Mouse (Mus musculus): ENCODE data around the gene Mroh2a. TPM values are rescaled to one million over a fixed set of nuclear protein-coding genes. Genes with fewer than 3 reads are reported as not detected.

Gene Mroh2a
- polyA plus RNA-seq, 2 experiments = under 0.01 to 0.38 TPM

GRCm38 (mm10) chr1:88289152-88289551 lies 62.4 kb downstream of the Mroh2a start:
- H3K4me1 ChIP-seq (replicated peaks; ENCODE audit: control insufficient read depth in 2 of 2, insufficient read depth in 2 of 2, low read length in 1 of 2) = no peaks in the 10 kb centered on the region
- no peak overlapping the region for H3K4me3 ChIP-seq (ENCODE audit: insufficient read depth in 1 of 2, low read depth in 2 of 2, low read length in 2 of 2)
- H3K36me3 ChIP-seq (replicated peaks; ENCODE audit: control insufficient read depth, insufficient read depth, low read depth) = no peaks in the 10 kb centered on the region
- H3K4me2 ChIP-seq (ENCODE audit: low read depth) = no peak overlapping the region
- ATAC-seq (ENCODE audit: insufficient read depth) (no peak), DNase-seq (ENCODE audit: low read depth in 3 of 3, low spot score in 3 of 3) (no peak)
- H3K9me3 ChIP-seq (ENCODE audit: control insufficient read depth, low read length) = no peaks in the 10 kb centered on the region
- no peak overlapping the region for H3K9ac ChIP-seq (replicated peaks)
- WGBS (ENCODE audit: insufficient replicate concordance) = 35% methylated on average over 2 of the region's 2 CpGs
- H3K27me3 ChIP-seq (ENCODE audit: control insufficient read depth, insufficient read depth, low read length) = no peaks in the 10 kb centered on the region
- no peak for TF ChIP-seq EP300 (IDR thresholded peaks at IDR 0.05; ENCODE audit: low read depth)
- no peak; the same call in 1 of the 2 replicates for TF ChIP-seq CTCF (IDR thresholded peaks at IDR 0.05; ENCODE audit: low read depth)
- no peak overlapping the region for H3K27ac ChIP-seq

DNA sequence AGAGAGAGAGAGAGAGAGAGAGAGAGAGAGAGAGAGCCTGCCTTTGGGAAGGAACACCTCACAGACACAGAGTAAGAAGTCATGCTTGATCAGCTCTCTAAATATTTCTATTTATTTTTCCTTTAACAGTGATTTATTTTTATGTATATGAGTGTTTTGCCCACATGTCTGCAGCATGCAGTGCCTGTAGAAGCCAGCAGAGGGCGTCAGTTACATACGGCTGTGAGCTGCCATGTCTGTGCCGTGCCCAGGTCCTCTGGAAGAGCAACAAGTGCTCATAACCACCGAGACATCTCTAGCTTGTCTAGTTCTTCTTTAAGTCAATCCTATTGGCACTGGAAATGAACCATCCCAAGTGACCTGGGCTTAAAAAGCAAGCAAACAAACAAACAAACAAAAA lies 63.1 kb downstream of the Mroh2a start:
- H3K4me1 ChIP-seq (replicated peaks; ENCODE audit: control insufficient read depth in 2 of 2, insufficient read depth in 2 of 2, low read length in 1 of 2) = no peaks in the 10 kb centered on the region
- ATAC-seq (ENCODE audit: insufficient read depth) (no peak), DNase-seq (ENCODE audit: low read depth in 3 of 3, low spot score in 3 of 3) (no peak)
- H3K9me3 ChIP-seq (ENCODE audit: control insufficient read depth, low read length) = no peaks in the 10 kb centered on the region
- H3K27ac ChIP-seq = no peak overlapping the region
- no peaks in the 10 kb centered on the region for H3K27me3 ChIP-seq (ENCODE audit: control insufficient read depth, insufficient read depth, low read length)
- H3K4me2 ChIP-seq (ENCODE audit: low read depth) = no peak overlapping the region
- H3K9ac ChIP-seq (replicated peaks) = no peak overlapping the region
- 28% methylated on average over 4 of the region's 4 CpGs for WGBS (ENCODE audit: insufficient replicate concordance)
- no peak overlapping the region for H3K4me3 ChIP-seq (ENCODE audit: insufficient read depth in 1 of 2, low read depth in 2 of 2, low read length in 2 of 2)
- no peaks in the 10 kb centered on the region for H3K36me3 ChIP-seq (replicated peaks; ENCODE audit: control insufficient read depth, insufficient read depth, low read depth)
- TF ChIP-seq EP300 (IDR thresholded peaks at IDR 0.05; ENCODE audit: low read depth) (no peak), CTCF (IDR thresholded peaks at IDR 0.05; ENCODE audit: low read depth) (peak; percentile 94)

DNA sequence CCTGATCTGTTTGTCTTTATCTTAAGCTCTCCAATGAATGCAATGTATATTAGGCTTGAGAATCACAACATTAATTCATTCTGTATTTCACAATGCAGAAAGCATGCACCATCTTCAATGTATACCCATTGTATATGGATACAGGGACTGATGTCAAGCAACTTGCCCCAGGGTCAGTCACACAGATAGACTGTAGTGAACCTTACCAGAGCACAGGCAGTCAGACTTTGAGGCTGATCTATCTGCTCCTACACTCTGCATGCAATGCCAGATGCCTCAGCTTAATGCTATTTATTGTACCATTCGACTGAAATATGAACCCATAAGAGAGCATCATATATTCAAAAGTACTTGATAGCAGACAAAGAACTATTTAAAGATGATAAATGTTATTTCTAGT lies 63.7 kb downstream of the Mroh2a start:
- Histone ChIP-seq H3K36me3 (replicated peaks; ENCODE audit: control insufficient read depth, insufficient read depth, low read depth) (no peaks in the 10 kb centered on the region), H3K27ac (no peak overlapping the region), H3K4me2 (ENCODE audit: low read depth) (no peak overlapping the region), H3K9ac (replicated peaks) (no peak overlapping the region), H3K4me3 (ENCODE audit: insufficient read depth in 1 of 2, low read depth in 2 of 2, low read length in 2 of 2) (no peak overlapping the region), H3K4me1 (replicated peaks; ENCODE audit: control insufficient read depth in 2 of 2, insufficient read depth in 2 of 2, low read length in 1 of 2) (no peaks in the 10 kb centered on the region), H3K27me3 (ENCODE audit: control insufficient read depth, insufficient read depth, low read length) (no peaks in the 10 kb centered on the region), H3K9me3 (ENCODE audit: control insufficient read depth, low read length) (peaks cover 2% of the 10 kb centered on the region)
- 38% methylated on average over 1 of the region's 1 CpGs for WGBS (ENCODE audit: insufficient replicate concordance)
- ATAC-seq (ENCODE audit: insufficient read depth) (no peak), DNase-seq (ENCODE audit: low read depth in 3 of 3, low spot score in 3 of 3) (no peak)
- TF ChIP-seq CTCF (IDR thresholded peaks at IDR 0.05; ENCODE audit: low read depth) (no peak), EP300 (IDR thresholded peaks at IDR 0.05; ENCODE audit: low read depth) (no peak)

DNA sequence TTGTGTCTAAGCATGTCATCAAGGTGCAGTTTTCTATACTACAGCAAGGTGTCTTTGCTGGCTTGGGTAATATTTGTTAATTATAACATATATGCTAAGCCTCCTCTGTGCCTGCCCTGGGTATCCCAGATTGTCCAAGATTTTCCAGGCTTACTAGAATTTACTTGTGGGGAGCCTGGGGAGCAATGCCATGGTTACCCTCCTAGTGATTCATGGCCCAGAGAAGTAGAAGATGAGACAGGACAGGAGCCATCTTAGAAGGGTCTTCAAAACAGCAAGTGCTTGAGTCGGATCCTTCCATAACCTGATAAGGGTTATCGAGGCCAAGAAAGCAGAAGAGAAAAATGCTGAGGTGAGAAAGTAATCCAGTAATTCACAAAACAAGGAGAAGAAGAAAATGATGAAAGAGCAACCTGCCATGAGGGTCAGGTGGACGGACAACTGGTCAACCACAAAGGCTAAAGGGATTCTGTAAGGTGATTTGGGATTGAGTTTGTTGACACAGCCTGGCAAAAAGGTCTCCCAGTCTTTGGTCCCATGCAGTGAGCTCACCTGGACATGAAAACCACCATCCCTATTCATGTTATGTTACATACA lies 64.7 kb downstream of the Mroh2a start:
- Histone ChIP-seq H3K27ac (no peak overlapping the region), H3K9ac (replicated peaks) (no peak overlapping the region), H3K27me3 (ENCODE audit: control insufficient read depth, insufficient read depth, low read length) (no peaks in the 10 kb centered on the region), H3K4me1 (replicated peaks; ENCODE audit: control insufficient read depth in 2 of 2, insufficient read depth in 2 of 2, low read length in 1 of 2) (no peaks in the 10 kb centered on the region), H3K4me3 (ENCODE audit: insufficient read depth in 1 of 2, low read depth in 2 of 2, low read length in 2 of 2) (no peak overlapping the region), H3K9me3 (ENCODE audit: control insufficient read depth, low read length) (peaks cover 3% of the 10 kb centered on the region), H3K36me3 (replicated peaks; ENCODE audit: control insufficient read depth, insufficient read depth, low read depth) (no peaks in the 10 kb centered on the region), H3K4me2 (ENCODE audit: low read depth) (no peak overlapping the region)
- DNase-seq (ENCODE audit: low read depth in 3 of 3, low spot score in 3 of 3) (no peak), ATAC-seq (ENCODE audit: insufficient read depth) (no peak)
- 42% methylated on average over 3 of the region's 3 CpGs for WGBS (ENCODE audit: insufficient replicate concordance)
- TF ChIP-seq CTCF (IDR thresholded peaks at IDR 0.05; ENCODE audit: low read depth) = no peak
- no peak for TF ChIP-seq EP300 (IDR thresholded peaks at IDR 0.05; ENCODE audit: low read depth)

DNA sequence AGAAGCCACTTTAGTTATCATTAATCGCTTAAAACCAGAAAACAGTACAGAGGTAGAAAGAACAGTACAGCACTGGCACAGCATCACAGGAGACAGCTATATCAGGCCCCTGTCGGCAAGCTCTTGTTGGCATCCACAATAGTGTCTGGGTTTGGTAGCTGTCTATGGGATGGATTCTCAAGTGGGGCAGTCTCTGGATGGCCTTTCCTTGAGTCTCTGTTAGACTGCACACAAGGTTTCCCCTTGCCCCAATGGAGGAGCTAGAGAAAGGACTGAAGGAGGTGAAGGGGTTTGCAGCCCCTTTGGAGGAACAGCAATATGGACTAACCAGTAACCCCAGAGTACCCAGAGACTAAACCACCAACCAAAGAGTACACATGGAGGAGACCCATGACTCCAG lies 65.3 kb downstream of the Mroh2a start:
- Histone ChIP-seq H3K9me3 (ENCODE audit: control insufficient read depth, low read length) (peaks cover 3% of the 10 kb centered on the region), H3K27ac (no peak overlapping the region), H3K4me2 (ENCODE audit: low read depth) (no peak overlapping the region), H3K4me1 (replicated peaks; ENCODE audit: control insufficient read depth in 2 of 2, insufficient read depth in 2 of 2, low read length in 1 of 2) (no peaks in the 10 kb centered on the region), H3K36me3 (replicated peaks; ENCODE audit: control insufficient read depth, insufficient read depth, low read depth) (no peaks in the 10 kb centered on the region), H3K4me3 (ENCODE audit: insufficient read depth in 1 of 2, low read depth in 2 of 2, low read length in 2 of 2) (no peak overlapping the region), H3K9ac (replicated peaks) (no peak overlapping the region), H3K27me3 (ENCODE audit: control insufficient read depth, insufficient read depth, low read length) (no peaks in the 10 kb centered on the region)
- ATAC-seq (ENCODE audit: insufficient read depth) (no peak), DNase-seq (ENCODE audit: low read depth in 3 of 3, low spot score in 3 of 3) (no peak)
- WGBS (ENCODE audit: insufficient replicate concordance) = 40% methylated on average over 2 of the region's 2 CpGs
- TF ChIP-seq EP300 (IDR thresholded peaks at IDR 0.05; ENCODE audit: low read depth) = no peak
- no peak for TF ChIP-seq CTCF (IDR thresholded peaks at IDR 0.05; ENCODE audit: low read depth)
